Mouse (Mus musculus): ENCODE measurements around the gene Iqcf1. TPM values are rescaled to one million over a fixed set of nuclear protein-coding genes. Genes with fewer than 3 reads are reported as not detected.
A peak's percentile ranks its signal among the peaks of the same experiment; 100 is the strongest.

Gene Iqcf1
- polyA plus RNA-seq, 1 experiment from 2014 or later = not detected

- H3K27me3 ChIP-seq = peaks cover 8% of the 10 kb centered on the region
- H3K4me2 ChIP-seq = no peak overlapping the region
- peaks cover 22% of the 10 kb centered on the region for H3K4me1 ChIP-seq (replicated peaks)
- no peak overlapping the region for H3K4me3 ChIP-seq (replicated peaks)
- 93% methylated on average over 6 of the region's 6 CpGs for WGBS
- no peak overlapping the region for H3K27ac ChIP-seq
- H3K9ac ChIP-seq (replicated peaks) = no peak overlapping the region
- no peaks in the 10 kb centered on the region for H3K9me3 ChIP-seq
- peaks cover 28% of the 10 kb centered on the region for H3K36me3 ChIP-seq
- ATAC-seq (ENCODE audit: insufficient number of reproducible peaks, insufficient read depth, low FRiP score, low TSS enrichment, low read depth) = no peak
Observed at GRCm38 (mm10) chr9:106466721-106467120, 33.0 kb upstream of the Iqcf1 start.

- peaks cover 29% of the 10 kb centered on the region for H3K4me1 ChIP-seq (replicated peaks)
- no peaks in the 10 kb centered on the region for H3K9me3 ChIP-seq
- no peak overlapping the region for H3K27ac ChIP-seq
- peaks cover 18% of the 10 kb centered on the region for H3K36me3 ChIP-seq
- no peak overlapping the region for H3K4me3 ChIP-seq (replicated peaks)
- H3K27me3 ChIP-seq = peaks cover 8% of the 10 kb centered on the region
- no peak overlapping the region for H3K4me2 ChIP-seq
- H3K9ac ChIP-seq (replicated peaks) = no peak overlapping the region
- WGBS = 90% methylated on average over 7 of the region's 7 CpGs
- ATAC-seq (ENCODE audit: insufficient number of reproducible peaks, insufficient read depth, low FRiP score, low TSS enrichment, low read depth) = no peak
Observed at GRCm38 (mm10) chr9:106467746-106468145, 32.0 kb upstream of the Iqcf1 start.

- WGBS = 75% methylated on average over 6 of the region's 6 CpGs
Observed at GRCm38 (mm10) chr9:106469317-106469716, 30.4 kb upstream of the Iqcf1 start.

GRCm38 (mm10) chr9:106469776-106470175 is 30.0 kb upstream of the Iqcf1 start:
- H3K4me1 ChIP-seq (replicated peaks) = peaks cover 32% of the 10 kb centered on the region
- no peak overlapping the region for H3K4me3 ChIP-seq (replicated peaks)
- no peaks in the 10 kb centered on the region for H3K36me3 ChIP-seq
- WGBS = 74% methylated on average over 9 of the region's 9 CpGs
- no peak for ATAC-seq (ENCODE audit: insufficient number of reproducible peaks, insufficient read depth, low FRiP score, low TSS enrichment, low read depth)
- no peak overlapping the region for H3K9ac ChIP-seq (replicated peaks)
- peaks cover 8% of the 10 kb centered on the region for H3K27me3 ChIP-seq
- H3K4me2 ChIP-seq = no peak overlapping the region
- no peaks in the 10 kb centered on the region for H3K9me3 ChIP-seq
- H3K27ac ChIP-seq = no peak overlapping the region

More at GRCm38 (mm10) chr9:106469317-106469716, 30.4 kb upstream of the Iqcf1 start:
- no peak for ATAC-seq (ENCODE audit: insufficient number of reproducible peaks, insufficient read depth, low FRiP score, low TSS enrichment, low read depth)
- Histone ChIP-seq H3K36me3 (0 out of 2 replicates have a peak, but pooled peaks cover 3% of the 10 kb centered on the region), H3K9ac (replicated peaks) (no peak overlapping the region), H3K27ac (no peak overlapping the region), H3K4me1 (replicated peaks) (peaks cover 32% of the 10 kb centered on the region), H3K27me3 (peaks cover 8% of the 10 kb centered on the region), H3K4me2 (no peak overlapping the region), H3K9me3 (no peaks in the 10 kb centered on the region), H3K4me3 (replicated peaks) (no peak overlapping the region)

- Histone ChIP-seq H3K9me3 (no peaks in the 10 kb centered on the region), H3K27me3 (peaks cover under 1% of the 10 kb centered on the region; the same call in 1 of the 2 replicates), H3K4me2 (no peak overlapping the region), H3K4me3 (replicated peaks) (no peak overlapping the region), H3K4me1 (replicated peaks) (peaks cover 29% of the 10 kb centered on the region), H3K27ac (no peak overlapping the region), H3K9ac (replicated peaks) (no peak overlapping the region), H3K36me3 (no peaks in the 10 kb centered on the region)
- ATAC-seq (ENCODE audit: insufficient number of reproducible peaks, insufficient read depth, low FRiP score, low TSS enrichment, low read depth) = no peak
- 67% methylated on average over 14 of the region's 14 CpGs for WGBS
Observed at GRCm38 (mm10) chr9:106470991-106471750, 28.6 kb upstream of the Iqcf1 start.

GRCm38 (mm10) chr9:106471892-106472291 is 27.9 kb upstream of the Iqcf1 start:
- Histone ChIP-seq H3K4me1 (replicated peaks) (peaks cover 34% of the 10 kb centered on the region), H3K9me3 (no peaks in the 10 kb centered on the region), H3K27ac (no peak overlapping the region), H3K36me3 (no peaks in the 10 kb centered on the region), H3K9ac (replicated peaks) (no peak overlapping the region), H3K4me3 (replicated peaks) (no peak overlapping the region), H3K27me3 (no peaks in the 10 kb centered on the region; the same call in 1 of the 2 replicates), H3K4me2 (no peak overlapping the region)
- ATAC-seq (ENCODE audit: insufficient number of reproducible peaks, insufficient read depth, low FRiP score, low TSS enrichment, low read depth) = no peak
- WGBS = 19% methylated on average over 5 of the region's 5 CpGs

GRCm38 (mm10) chr9:106472321-106472720 is 27.4 kb upstream of the Iqcf1 start:
- Histone ChIP-seq H3K36me3 (no peaks in the 10 kb centered on the region), H3K9me3 (no peaks in the 10 kb centered on the region), H3K4me2 (no peak overlapping the region), H3K9ac (replicated peaks) (no peak overlapping the region), H3K4me3 (replicated peaks) (no peak overlapping the region), H3K27me3 (no peaks in the 10 kb centered on the region; the same call in 1 of the 2 replicates), H3K4me1 (replicated peaks) (peaks cover 34% of the 10 kb centered on the region), H3K27ac (no peak overlapping the region)
- ATAC-seq (ENCODE audit: insufficient number of reproducible peaks, insufficient read depth, low FRiP score, low TSS enrichment, low read depth) = no peak
- 78% methylated on average over 4 of the region's 4 CpGs for WGBS

GRCm38 (mm10) chr9:106473081-106473752 is 26.6 kb upstream of the Iqcf1 start:
- ATAC-seq (ENCODE audit: insufficient number of reproducible peaks, insufficient read depth, low FRiP score, low TSS enrichment, low read depth) = no peak
- Histone ChIP-seq H3K4me1 (replicated peaks) (peaks cover 41% of the 10 kb centered on the region), H3K27ac (no peak overlapping the region), H3K4me3 (replicated peaks) (no peak overlapping the region), H3K9ac (replicated peaks) (no peak overlapping the region), H3K4me2 (no peak overlapping the region), H3K36me3 (no peaks in the 10 kb centered on the region), H3K9me3 (no peaks in the 10 kb centered on the region), H3K27me3 (no peaks in the 10 kb centered on the region; the same call in 1 of the 2 replicates)
- WGBS = 92% methylated on average over 16 of the region's 16 CpGs

GRCm38 (mm10) chr9:106473753-106474105 is 26.0 kb upstream of the Iqcf1 start:
- ATAC-seq (ENCODE audit: insufficient number of reproducible peaks, insufficient read depth, low FRiP score, low TSS enrichment, low read depth) = no peak
- WGBS = 73% methylated on average over 5 of the region's 5 CpGs

GRCm38 (mm10) chr9:106474456-106474855 is 25.3 kb upstream of the Iqcf1 start:
- H3K9me3 ChIP-seq = no peaks in the 10 kb centered on the region
- peak overlapping the region; percentile 27 for H3K4me2 ChIP-seq
- H3K27ac ChIP-seq = peak overlapping the region; percentile 23; the same call in 1 of the 2 replicates
- ATAC-seq (ENCODE audit: insufficient number of reproducible peaks, insufficient read depth, low FRiP score, low TSS enrichment, low read depth) = no peak
- 0 out of 2 replicates have a peak overlapping the region, but pooled peaks have one; percentile 12 for H3K9ac ChIP-seq (replicated peaks)
- peaks cover 43% of the 10 kb centered on the region for H3K4me1 ChIP-seq (replicated peaks)
- no peak overlapping the region for H3K4me3 ChIP-seq (replicated peaks)
- no peaks in the 10 kb centered on the region; the same call in 1 of the 2 replicates for H3K27me3 ChIP-seq
- WGBS = 5% methylated on average over 6 of the region's 6 CpGs
- H3K36me3 ChIP-seq = peaks cover 3% of the 10 kb centered on the region

More at GRCm38 (mm10) chr9:106473753-106474105, 26.0 kb upstream of the Iqcf1 start:
- H3K27me3 ChIP-seq = no peaks in the 10 kb centered on the region; the same call in 1 of the 2 replicates
- H3K9me3 ChIP-seq = no peaks in the 10 kb centered on the region
- no peak overlapping the region for H3K4me3 ChIP-seq (replicated peaks)
- H3K36me3 ChIP-seq = no peaks in the 10 kb centered on the region
- no peak overlapping the region for H3K27ac ChIP-seq
- no peak overlapping the region for H3K4me2 ChIP-seq
- H3K9ac ChIP-seq (replicated peaks) = no peak overlapping the region
- H3K4me1 ChIP-seq (replicated peaks) = peaks cover 43% of the 10 kb centered on the region

- Histone ChIP-seq H3K27me3 (no peaks in the 10 kb centered on the region; the same call in 1 of the 2 replicates), H3K36me3 (peaks cover 9% of the 10 kb centered on the region), H3K4me2 (peak overlapping the region; percentile 27; the same call in 1 of the 2 replicates), H3K4me3 (replicated peaks) (no peak overlapping the region), H3K4me1 (replicated peaks) (peaks cover 43% of the 10 kb centered on the region), H3K27ac (no peak overlapping the region), H3K9me3 (no peaks in the 10 kb centered on the region), H3K9ac (replicated peaks) (0 out of 2 replicates have a peak overlapping the region, but pooled peaks have one; percentile 12)
- 70% methylated on average over 7 of the region's 7 CpGs for WGBS
- no peak for ATAC-seq (ENCODE audit: insufficient number of reproducible peaks, insufficient read depth, low FRiP score, low TSS enrichment, low read depth)
Observed at GRCm38 (mm10) chr9:106475046-106475445, 24.7 kb upstream of the Iqcf1 start.
